In genomic region chr11:118269827-118270226, GRCm38 (mm10) we compare ENCODE assay signal across 10 mouse cellular contexts. TPM values are rescaled to one million over a fixed set of nuclear protein-coding genes. Genes with fewer than 3 reads are reported as not detected.
DNase-seq lines count a peak whose midpoint lies in the region; ATAC-seq and TF ChIP-seq lines count a peak whose summit lies in the region.
"Had no signal": no experiment of that assay in that cellular context is flagged by ENCODE, and none has a peak within 500 bp of the region (broad histone marks: within the 10 kb centered on the region; RNA-seq: fewer than 3 reads in every experiment).

No protein-coding gene starts in this region.

- no peak overlapping the region for H3K27ac ChIP-seq in kidney, adult 2 months (ENCODE audit: insufficient read depth, low read depth, low read length)
- no peak overlapping the region for H3K27ac ChIP-seq in liver, embryonic 14.5 days
- H3K27ac ChIP-seq: midbrain, embryonic 15.5 days; stomach, embryonic 15.5 days had no signal

- no peak for TF ChIP-seq POLR2A in kidney, adult 2 months (IDR thresholded peaks at IDR 0.05; ENCODE audit: low read depth, low read length)

- 96% methylated on average over 3 of the region's 3 CpGs for WGBS in kidney, adult 2 months
- WGBS in liver, embryonic 14.5 days (ENCODE audit: insufficient replicate concordance), result 85% methylated on average over 3 of the region's 3 CpGs

- no peaks in the 10 kb centered on the region for H3K4me1 ChIP-seq in kidney, adult 2 months (ENCODE audit: control insufficient read depth, insufficient read depth, low read length)
- H3K4me1 ChIP-seq in liver, embryonic 14.5 days (replicated peaks; ENCODE audit: control insufficient read depth in 2 of 2, insufficient read depth in 2 of 2, low read length in 1 of 2), result no peaks in the 10 kb centered on the region
- H3K4me1 ChIP-seq: midbrain, embryonic 15.5 days; stomach, embryonic 15.5 days had no signal

- no peaks in the 10 kb centered on the region for H3K9me3 ChIP-seq in liver, embryonic 14.5 days (ENCODE audit: control insufficient read depth, low read length)
- H3K9me3 ChIP-seq: midbrain, embryonic 15.5 days; stomach, embryonic 15.5 days had no signal

- no peak for DNase-seq in kidney, adult 2 months
- DNase-seq in kidney, adult 8-10 months, result no peak
- DNase-seq in 416B (ENCODE audit: low read depth), result peak; percentile 44
- peak; percentile 48 to 64 for DNase-seq in CD8-positive naive resting alpha-beta T cell, adult 2 months (ENCODE audit: low read depth in 2 of 2, low spot score in 2 of 2)
- no peak for DNase-seq in liver, embryonic 14.5 days (ENCODE audit: low read depth in 3 of 3, low spot score in 3 of 3)
- no peak for DNase-seq in urinary bladder, postnatal 14 days (ENCODE audit: low spot score)
- DNase-seq in frontal cortex, postnatal 10 days (ENCODE audit: low spot score in 2 of 2), result no peak
- DNase-seq in ovary, postnatal 36 days (ENCODE audit: low spot score), result no peak

- no peak overlapping the region for H3K4me3 ChIP-seq in kidney, adult 2 months (ENCODE audit: insufficient read depth, low read depth, low read length)
- H3K4me3 ChIP-seq in liver, embryonic 14.5 days (ENCODE audit: insufficient read depth in 1 of 2, low read depth in 2 of 2, low read length in 2 of 2), result no peak overlapping the region
- H3K4me3 ChIP-seq: midbrain, embryonic 15.5 days; stomach, embryonic 15.5 days had no signal

- no peak for TF ChIP-seq EP300 in liver, embryonic 14.5 days (IDR thresholded peaks at IDR 0.05; ENCODE audit: low read depth)

- no peak for ATAC-seq in liver, embryonic 14.5 days (ENCODE audit: insufficient read depth)
- ATAC-seq: midbrain, embryonic 15.5 days had no signal

- peaks cover 4% of the 10 kb centered on the region for H3K36me3 ChIP-seq in kidney, adult 2 months (ENCODE audit: control insufficient read depth, insufficient read depth, low read length)
- peaks cover 19% of the 10 kb centered on the region for H3K36me3 ChIP-seq in liver, embryonic 14.5 days (replicated peaks; ENCODE audit: control insufficient read depth, insufficient read depth, low read depth)

- TF ChIP-seq CTCF in kidney, adult 2 months (conservative IDR thresholded peaks at IDR 0.05; ENCODE audit: insufficient read depth, insufficient read length, low read depth, low read length), result peak; percentile 35; the same call in 1 of the 2 replicates
- TF ChIP-seq CTCF in liver, embryonic 14.5 days (IDR thresholded peaks at IDR 0.05; ENCODE audit: low read depth), result peak; percentile 57

- no peak overlapping the region for H3K4me2 ChIP-seq in liver, embryonic 14.5 days (ENCODE audit: low read depth)
- H3K4me2 ChIP-seq: midbrain, embryonic 15.5 days; stomach, embryonic 15.5 days had no signal

- H3K27me3 ChIP-seq in kidney, adult 2 months (replicated peaks; ENCODE audit: control insufficient read depth, insufficient read depth, low read length), result no peaks in the 10 kb centered on the region
- H3K27me3 ChIP-seq in liver, embryonic 14.5 days (ENCODE audit: control insufficient read depth, insufficient read depth, low read length), result no peaks in the 10 kb centered on the region
- H3K27me3 ChIP-seq: midbrain, embryonic 15.5 days; stomach, embryonic 15.5 days had no signal

- no peak overlapping the region for H3K9ac ChIP-seq in liver, embryonic 14.5 days (replicated peaks)
- H3K9ac ChIP-seq: midbrain, embryonic 15.5 days; stomach, embryonic 15.5 days had no signal

RNA-seq across cellular contexts. Expression of gene Usp36, which starts 20.2 kb away (rescaled TPM):
- 11.2 and 12.3 TPM in 2 replicates for polyA plus RNA-seq in kidney, adult 2 months (2012; rRNA removed)
- 5.1 and 5.3 TPM in 2 replicates for polyA plus RNA-seq in liver, embryonic 14.5 days (2012; rRNA removed)
- polyA plus RNA-seq in liver, embryonic 14.5 days (2014; fragmentation: Nextera tagmentation; extraction: Ambion mirVana), result 4.1 and 4.6 TPM in 2 replicates

RNA-seq across cellular contexts. Expression of gene Cyth1, which starts 21.4 kb away (rescaled TPM):
- polyA plus RNA-seq in kidney, adult 2 months (2012; rRNA removed), result 18.9 and 19.5 TPM in 2 replicates
- 2.1 and 2.7 TPM in 2 replicates for polyA plus RNA-seq in liver, embryonic 14.5 days (2012; rRNA removed)
- 1.7 and 1.9 TPM in 2 replicates for polyA plus RNA-seq in liver, embryonic 14.5 days (2014; fragmentation: Nextera tagmentation; extraction: Ambion mirVana)

Comparison
In these comparisons a context has a peak if more than half of its experiments do, and no peak if none do; other contexts are left out.
1. DNase-seq: peak in 416B (single experiment) and CD8-positive naive resting alpha-beta T cell, adult 2 months (2 of 2); none in kidney, adult 2 months (single experiment), kidney, adult 8-10 months (0 of 2), liver, embryonic 14.5 days (0 of 3), urinary bladder, postnatal 14 days (single experiment), frontal cortex, postnatal 10 days (0 of 2) and ovary, postnatal 36 days (single experiment).